Mouse (Mus musculus) E14TG2a.4 (cell line): Measurements from ENCODE around the gene Gcfc2.

Experiments
- H3K27me3 ChIP-seq: 2 replicates; pipeline ENCODE4 v1.6.1; 2014; ENCODE audit warnings: low read length, control low read depth; ENCODE audit not compliant: insufficient read depth
- H3K36me3 ChIP-seq: 2 replicates; pipeline ENCODE4 v1.6.1; 2014; ENCODE audit warnings: low read length, control low read depth; ENCODE audit not compliant: insufficient read depth
- H3K4me1 ChIP-seq: replicated peaks from 2 replicates; pipeline ENCODE4 v1.6.1; 2014; ENCODE audit warnings: low read depth, low read length, control low read depth
- H3K4me3 ChIP-seq: replicated peaks from 2 replicates; pipeline ENCODE4 v1.5.1; 2014; ENCODE audit warnings: mild to moderate bottlenecking, low read length
- H3K9me3 ChIP-seq: 2 replicates; pipeline ENCODE4 v1.6.1; 2014; ENCODE audit warnings: low read length, control low read depth
- CTCF ChIP-seq: conservative IDR thresholded peaks from 2 replicates; pipeline ENCODE4 v1.5.1; 2014; ENCODE audit warnings: low read length
- NANOG ChIP-seq: IDR thresholded peaks from 2 replicates; pipeline ENCODE4 v1.6.1; 2014; ENCODE audit warnings: borderline replicate concordance, low read length, mixed read lengths
- POU5F1 ChIP-seq: IDR thresholded peaks from 2 replicates; pipeline ENCODE4 v1.6.1; 2014; ENCODE audit warnings: low read length, borderline replicate concordance

Gene Gcfc2

GRCm38 (mm10) chr6:81965296-81966067 lies 42.0 kb downstream of the Gcfc2 start, which contains the start of gene Mrpl19:
TSS of gene Mrpl19 (minus strand) at chr6:81965958.
- TF ChIP-seq CTCF = no peak
- no peak for TF ChIP-seq POU5F1
- no peak for TF ChIP-seq NANOG
- peaks cover 40% of the 10 kb centered on the region for H3K36me3 ChIP-seq
- no peaks in the 10 kb centered on the region for H3K9me3 ChIP-seq
- no peaks in the 10 kb centered on the region for H3K27me3 ChIP-seq
- peaks cover 29% of the 10 kb centered on the region for H3K4me1 ChIP-seq
- H3K4me3 ChIP-seq = peak within 1 kb of the TSS; percentile 97

- TF ChIP-seq NANOG = no peak
- peaks cover 29% of the 10 kb centered on the region for H3K4me1 ChIP-seq
- H3K36me3 ChIP-seq = peaks cover 33% of the 10 kb centered on the region
- no peaks in the 10 kb centered on the region for H3K27me3 ChIP-seq
- no peaks in the 10 kb centered on the region for H3K9me3 ChIP-seq
- peak overlapping the region; percentile 97 for H3K4me3 ChIP-seq
Measured at GRCm38 (mm10) chr6:81966068-81966544, 42.6 kb downstream of the Gcfc2 start.

- no peak overlapping the region for H3K4me3 ChIP-seq
- no peak for TF ChIP-seq NANOG
- peaks cover 8% of the 10 kb centered on the region; the same call in 1 of the 2 replicates for H3K4me1 ChIP-seq
- H3K27me3 ChIP-seq = no peaks in the 10 kb centered on the region
- H3K9me3 ChIP-seq = no peaks in the 10 kb centered on the region
- H3K36me3 ChIP-seq = no peaks in the 10 kb centered on the region
Measured at GRCm38 (mm10) chr6:81971196-81971595, 47.7 kb downstream of the Gcfc2 start.

GRCm38 (mm10) chr6:81972595-81972994 lies 49.1 kb downstream of the Gcfc2 start:
- H3K36me3 ChIP-seq = no peaks in the 10 kb centered on the region
- peaks cover 4% of the 10 kb centered on the region; the same call in 1 of the 2 replicates for H3K4me1 ChIP-seq
- TF ChIP-seq NANOG = no peak
- TF ChIP-seq CTCF = no peak
- no peak for TF ChIP-seq POU5F1
- H3K9me3 ChIP-seq = no peaks in the 10 kb centered on the region
- H3K27me3 ChIP-seq = no peaks in the 10 kb centered on the region
- H3K4me3 ChIP-seq = no peak overlapping the region

- Histone ChIP-seq H3K36me3 (no peaks in the 10 kb centered on the region), H3K4me1 (peaks cover 4% of the 10 kb centered on the region; the same call in 1 of the 2 replicates), H3K4me3 (no peak overlapping the region), H3K9me3 (no peaks in the 10 kb centered on the region), H3K27me3 (no peaks in the 10 kb centered on the region)
- TF ChIP-seq POU5F1 = no peak
- TF ChIP-seq CTCF = peak; percentile 71
- no peak for TF ChIP-seq NANOG
Measured at GRCm38 (mm10) chr6:81975971-81976621, 52.6 kb downstream of the Gcfc2 start.

- TF ChIP-seq POU5F1 (no peak), CTCF (no peak), NANOG (no peak)
- H3K4me1 ChIP-seq = no peaks in the 10 kb centered on the region
- H3K36me3 ChIP-seq = no peaks in the 10 kb centered on the region
- H3K9me3 ChIP-seq = no peaks in the 10 kb centered on the region
- H3K27me3 ChIP-seq = no peaks in the 10 kb centered on the region
- no peak overlapping the region for H3K4me3 ChIP-seq
Measured at GRCm38 (mm10) chr6:81979286-81979685, 55.8 kb downstream of the Gcfc2 start.

- TF ChIP-seq NANOG (no peak), CTCF (no peak), POU5F1 (no peak)
- H3K4me3 ChIP-seq = no peak overlapping the region
- 0 out of 2 replicates have a peak, but pooled peaks cover 8% of the 10 kb centered on the region for H3K27me3 ChIP-seq
- H3K4me1 ChIP-seq = peaks cover 11% of the 10 kb centered on the region; the same call in 1 of the 2 replicates
- H3K36me3 ChIP-seq = no peaks in the 10 kb centered on the region
- no peaks in the 10 kb centered on the region for H3K9me3 ChIP-seq
Measured at GRCm38 (mm10) chr6:81986171-81986570, 62.7 kb downstream of the Gcfc2 start.

- no peak for TF ChIP-seq CTCF
- no peak for TF ChIP-seq POU5F1
- no peak for TF ChIP-seq NANOG
- Histone ChIP-seq H3K4me3 (no peak overlapping the region), H3K4me1 (peaks cover 11% of the 10 kb centered on the region; the same call in 1 of the 2 replicates), H3K9me3 (no peaks in the 10 kb centered on the region), H3K36me3 (no peaks in the 10 kb centered on the region), H3K27me3 (0 out of 2 replicates have a peak, but pooled peaks cover 12% of the 10 kb centered on the region)
Measured at GRCm38 (mm10) chr6:81986599-81986998, 63.1 kb downstream of the Gcfc2 start.
